Mouse (Mus musculus) activated CD4-positive, CD25-positive, alpha-beta regulatory T cell, adult 4 months (primary cell): ENCODE measurements around the gene Fxr1. TPM values are rescaled to one million over a fixed set of nuclear protein-coding genes. Genes with fewer than 3 reads are reported as not detected.
"Not testable (repeated sequence)": the region's sequence is repeated elsewhere in the genome, so short reads cannot be mapped to it uniquely, and the experiment has no call there.

Experiments
- ATAC-seq: one replicate; pipeline ENCODE4 v1.8.0; 2017
- polyA plus RNA-seq, 2 experiments: library from polyadenylated mRNA; unstranded; fragments of 100-300 nt; shearing (Covaris generic); gene quantifications; one replicate each; pipeline ENCODE4 v1.2.1; 2017

Gene Fxr1
- polyA plus RNA-seq: 10 to 100 TPM; 52.6 to 54.2 TPM

DNA sequence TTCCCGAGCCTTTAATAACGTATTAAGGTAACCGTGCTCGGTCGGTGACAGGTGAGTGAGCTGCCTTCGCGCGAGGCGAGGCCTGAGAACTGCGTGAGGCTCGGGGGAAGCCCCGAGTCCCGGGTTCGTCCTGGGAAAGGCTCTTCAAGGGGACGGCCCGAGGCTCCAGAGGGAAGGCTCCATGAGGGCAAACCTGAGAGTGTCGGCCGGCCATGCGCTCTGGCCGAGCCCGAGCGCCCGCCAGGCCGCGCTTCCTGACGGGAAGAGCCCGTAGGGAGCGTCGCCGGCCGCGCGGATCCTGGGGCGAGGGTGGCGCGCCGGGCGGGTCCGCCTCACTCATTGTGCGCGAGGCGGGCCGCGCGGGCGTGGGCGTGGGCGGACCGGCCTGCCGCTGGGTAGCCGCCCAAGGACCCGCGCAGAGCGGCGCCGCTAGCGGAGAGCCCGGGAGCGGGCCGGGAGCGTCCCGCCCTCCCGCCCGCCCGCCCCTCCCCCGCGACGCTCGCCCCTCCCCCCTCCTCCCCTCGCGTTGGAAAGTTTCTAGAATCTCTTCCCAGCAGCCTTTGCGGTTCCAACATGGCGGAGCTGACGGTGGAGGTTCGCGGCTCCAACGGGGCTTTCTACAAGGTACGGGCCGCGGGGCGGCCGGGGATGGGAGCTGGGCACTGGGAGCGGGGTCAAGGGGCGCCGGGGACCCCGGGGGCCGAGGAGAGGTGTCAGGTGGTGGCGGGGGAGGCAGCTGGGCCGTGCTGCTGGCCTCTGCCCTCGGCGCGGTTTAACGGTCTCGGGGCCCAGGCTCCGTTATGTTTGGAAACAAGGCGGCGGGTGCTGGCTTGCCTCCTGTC is at the start of gene Fxr1:
Fxr1 (plus strand) TSS at position 404 of the 842 bp plus-strand sequence.
- peak; percentile 70 for ATAC-seq

DNA sequence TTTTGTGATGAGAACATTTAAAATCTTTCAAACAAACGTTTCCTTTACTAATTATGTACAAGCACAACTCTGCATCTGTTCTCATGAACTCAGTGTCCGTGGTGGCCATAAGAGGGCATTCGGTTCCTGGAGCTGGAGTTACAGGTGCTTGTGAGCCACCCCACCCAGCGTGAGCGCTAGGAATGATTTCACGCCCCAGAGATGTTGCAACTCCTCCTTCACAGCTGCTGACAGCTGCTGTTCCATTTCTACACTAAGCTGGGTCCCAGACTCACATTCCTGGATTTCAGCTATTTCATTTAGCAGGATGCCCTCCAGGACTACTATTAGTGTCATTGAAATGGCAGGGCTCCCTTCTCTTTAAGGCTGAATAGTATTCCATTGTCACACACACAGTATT is 40.3 kb upstream of the Fxr1 start:
- ATAC-seq: no peak

DNA sequence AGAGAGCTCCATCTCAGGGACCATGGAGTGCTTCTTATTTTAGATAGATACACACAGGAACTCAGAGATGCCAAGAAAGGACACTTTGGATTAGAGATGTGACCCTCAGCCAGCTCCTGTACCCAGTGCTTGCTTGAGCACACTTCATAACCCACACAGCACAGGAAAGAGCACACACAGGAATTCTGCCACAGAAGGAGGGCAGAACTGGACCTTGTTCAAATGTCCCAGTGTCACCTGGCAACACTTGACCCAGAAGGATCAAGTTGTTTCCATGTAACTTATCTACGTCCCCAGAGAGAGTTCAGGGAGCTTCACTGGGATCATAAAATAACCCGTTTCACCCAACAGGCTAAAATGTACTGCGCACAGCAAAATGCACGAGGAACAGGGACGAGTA is 37.0 kb upstream of the Fxr1 start:
- ATAC-seq: no peak

DNA sequence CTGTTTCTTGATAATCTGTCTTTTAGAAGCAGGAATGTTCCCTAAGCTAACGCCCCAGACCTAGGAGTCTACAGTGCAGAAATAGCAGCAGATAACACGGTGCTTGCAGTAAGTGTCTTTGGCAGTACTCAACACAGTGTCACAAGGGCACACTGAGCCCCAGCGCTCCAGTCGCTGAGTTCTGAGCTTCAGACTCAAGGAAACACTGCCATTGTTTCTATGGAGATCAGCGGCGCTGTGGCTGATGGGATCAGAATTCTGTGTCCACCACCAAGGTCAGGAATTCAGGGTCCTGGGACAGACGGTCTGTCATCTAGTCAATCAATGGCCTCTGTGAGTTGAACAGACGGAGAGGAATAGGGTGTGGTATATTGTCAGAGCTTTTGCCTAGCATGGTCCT is 30.4 kb upstream of the Fxr1 start:
- ATAC-seq: no peak

DNA sequence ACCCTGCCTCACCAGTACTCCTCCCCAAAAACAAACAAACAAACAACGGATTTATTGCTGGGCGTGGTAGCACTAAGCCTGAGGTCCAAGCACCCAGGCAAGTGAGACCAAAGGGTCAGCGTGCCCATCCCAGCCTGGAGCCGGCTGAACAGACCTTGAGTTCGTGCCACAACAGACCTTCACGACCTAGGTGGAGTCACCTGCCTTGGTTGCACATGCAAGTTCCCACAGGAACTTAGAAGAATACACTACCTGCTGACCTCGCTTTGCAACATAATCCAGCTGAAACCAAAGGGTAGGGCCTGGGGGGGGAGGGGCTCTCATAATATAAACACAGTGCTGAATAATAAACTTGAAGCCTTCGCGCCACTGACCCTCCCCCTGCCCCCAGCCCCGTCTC is 29.3 kb upstream of the Fxr1 start:
- no peak for ATAC-seq

DNA sequence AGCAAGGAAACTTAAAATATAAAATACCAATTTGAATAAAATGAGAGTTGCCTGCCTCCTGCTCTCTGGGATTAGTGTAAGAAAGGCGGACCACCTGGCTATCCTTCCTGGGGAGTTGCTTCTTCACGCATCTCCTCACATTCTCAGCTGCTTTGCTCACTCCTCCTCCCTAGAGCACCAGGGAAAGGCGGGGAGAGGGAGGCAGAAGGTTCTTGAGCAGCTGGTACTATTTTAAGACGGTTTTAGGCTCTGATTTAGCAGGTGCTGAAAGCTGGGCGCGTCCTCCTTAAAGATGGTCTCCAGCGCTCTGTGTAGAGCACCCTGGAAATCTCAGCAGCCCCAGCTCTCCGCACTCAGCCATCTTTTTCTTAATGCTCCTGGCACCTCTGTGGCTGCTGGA is 28.8 kb upstream of the Fxr1 start:
- ATAC-seq: no peak

DNA sequence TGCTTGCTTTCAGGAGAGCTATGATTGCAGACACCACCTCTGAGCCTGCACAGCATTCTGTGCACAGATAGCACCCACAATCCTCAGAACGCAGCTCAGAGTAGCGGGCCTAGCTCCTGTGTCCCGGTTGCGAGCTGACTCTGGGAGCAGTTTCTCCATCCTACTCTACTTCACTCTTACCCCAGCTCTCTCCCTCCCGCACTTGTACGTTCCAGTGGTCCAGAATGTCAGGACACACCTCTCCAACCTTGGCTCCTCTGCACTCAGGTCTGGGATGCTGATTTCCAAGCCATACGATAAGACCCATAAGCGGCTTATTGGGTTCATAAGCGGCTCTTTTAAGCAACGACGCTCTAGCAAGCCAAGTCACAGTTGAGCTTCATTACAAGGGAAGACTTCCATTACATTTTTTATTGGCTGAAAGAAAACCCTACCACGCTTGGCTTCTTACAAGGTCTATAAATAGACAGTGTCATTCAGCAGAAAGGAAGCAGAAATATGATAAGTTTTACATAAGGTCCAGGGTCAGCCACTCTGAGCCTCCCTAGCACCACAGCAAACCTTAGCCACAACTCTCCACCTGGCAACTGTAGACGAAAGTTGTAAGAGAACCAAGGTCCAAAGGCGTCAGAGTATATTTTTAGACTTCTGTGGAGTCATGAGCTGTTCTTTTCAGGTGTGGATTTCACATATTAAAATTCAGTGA is 26.2 kb upstream of the Fxr1 start:
- no peak for ATAC-seq

DNA sequence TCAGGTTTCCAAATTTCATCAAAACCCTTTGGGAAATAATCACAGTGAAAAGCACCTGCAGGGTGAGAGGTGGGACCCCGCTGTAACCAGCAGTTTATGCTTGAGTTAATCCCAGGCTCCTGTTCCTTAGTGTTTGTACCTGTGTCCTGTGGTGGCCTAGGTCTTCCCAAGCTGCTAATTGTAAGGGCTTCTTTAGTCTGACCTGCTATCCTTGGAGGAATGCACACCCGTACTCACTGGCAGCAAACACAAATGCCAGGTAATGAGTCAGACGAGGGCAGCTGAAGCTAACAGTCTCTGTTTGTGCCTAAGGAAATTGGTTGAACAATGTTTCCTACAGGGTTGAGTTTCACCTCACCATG is 25.6 kb upstream of the Fxr1 start:
- ATAC-seq: no peak

DNA sequence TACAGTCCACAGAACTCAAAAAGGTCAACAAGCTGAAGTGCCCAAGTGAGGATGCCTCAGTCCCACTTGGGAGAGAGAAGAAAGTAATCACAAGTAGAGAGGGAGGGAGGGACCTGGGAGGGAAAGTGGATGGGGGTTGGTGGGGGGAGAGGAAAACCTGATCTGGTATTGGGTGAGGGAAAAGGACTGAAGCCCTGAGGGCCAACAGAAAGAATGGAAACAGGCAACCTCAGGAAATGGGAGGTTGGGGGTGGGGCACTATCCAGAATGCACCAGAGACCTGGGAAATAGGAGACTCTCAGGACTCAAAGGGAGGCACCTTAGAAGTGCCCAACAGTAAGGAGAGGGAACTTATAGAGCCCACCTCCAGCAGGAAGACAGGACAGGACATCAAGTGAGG is 18.1 kb upstream of the Fxr1 start:
- ATAC-seq: not testable (repeated sequence)

DNA sequence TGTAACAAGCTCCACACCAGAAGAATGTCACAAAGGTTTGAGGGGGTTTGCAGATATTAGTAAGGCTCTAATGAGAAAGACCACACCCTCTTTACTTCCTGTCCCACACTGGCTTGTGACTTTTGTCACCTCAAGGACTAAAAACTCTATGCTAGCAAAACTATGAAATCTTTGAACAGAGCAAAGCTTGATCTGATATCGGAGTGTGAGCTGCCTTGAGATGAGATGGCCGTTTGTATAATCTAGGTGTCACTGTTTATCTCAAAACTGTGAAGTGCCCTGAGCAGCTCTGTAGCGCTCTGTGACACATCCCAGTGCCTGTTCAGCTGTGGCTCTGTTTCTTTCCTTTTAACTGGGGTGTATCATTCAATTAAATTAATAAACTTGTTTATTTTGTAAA is 15.9 kb upstream of the Fxr1 start:
- ATAC-seq: no peak

DNA sequence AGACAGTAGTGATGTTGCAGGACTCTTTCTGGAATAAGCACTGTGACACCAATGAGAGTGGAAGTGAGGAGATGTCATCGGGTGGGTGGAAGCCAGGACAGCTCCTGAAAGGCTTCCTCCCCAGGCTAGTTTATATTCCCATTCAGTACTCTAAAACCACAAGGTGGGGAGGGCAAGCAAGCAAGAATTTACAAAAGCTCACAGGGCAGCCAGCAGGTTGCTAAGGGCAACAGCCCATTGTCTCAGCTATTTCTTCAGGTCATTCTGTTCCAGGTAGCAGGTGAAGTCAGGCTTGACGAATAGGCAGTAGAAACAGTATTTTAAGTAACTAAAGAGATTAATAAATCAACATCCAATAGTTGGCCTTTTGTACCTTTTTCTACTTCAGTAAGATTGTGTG is 13.4 kb upstream of the Fxr1 start:
- no peak for ATAC-seq

DNA sequence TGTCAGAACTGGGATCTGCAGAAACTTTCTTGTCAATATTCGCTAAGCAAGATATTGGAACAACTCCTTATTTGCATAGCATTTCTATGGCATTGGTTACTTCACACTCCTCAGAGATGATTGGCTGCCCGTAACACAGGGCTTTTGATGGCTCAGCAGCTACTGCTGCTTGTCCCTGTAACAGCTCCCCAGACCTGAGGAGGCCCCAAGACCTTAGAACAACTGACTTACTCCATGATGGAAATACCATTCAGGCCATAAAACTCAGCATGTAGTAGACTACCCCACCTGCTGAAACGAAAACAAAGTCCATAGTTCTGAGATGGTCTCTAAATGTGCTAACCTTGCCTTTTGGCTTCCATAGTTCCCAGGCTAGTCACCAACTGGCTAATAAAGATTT is 12.9 kb upstream of the Fxr1 start:
- no peak for ATAC-seq

DNA sequence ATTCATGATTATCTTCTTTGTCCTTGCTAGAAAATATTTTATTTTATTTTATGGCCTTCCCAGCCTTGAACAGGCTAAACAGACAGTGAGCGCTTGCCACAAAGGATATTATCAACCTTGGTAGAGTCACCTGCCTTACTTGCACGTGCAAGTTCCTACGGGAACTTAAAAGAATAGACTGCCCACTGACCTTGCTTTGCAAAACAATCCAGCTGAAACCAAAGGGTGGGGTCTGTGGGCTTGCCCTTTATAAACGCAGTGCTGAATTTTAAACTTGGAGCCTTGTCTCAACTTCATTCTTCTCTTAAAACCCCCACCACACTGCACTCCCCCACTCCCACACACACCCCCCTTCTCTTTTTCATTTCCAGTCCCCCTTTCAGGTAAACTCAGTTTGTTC is 12.1 kb upstream of the Fxr1 start:
- no peak for ATAC-seq

DNA sequence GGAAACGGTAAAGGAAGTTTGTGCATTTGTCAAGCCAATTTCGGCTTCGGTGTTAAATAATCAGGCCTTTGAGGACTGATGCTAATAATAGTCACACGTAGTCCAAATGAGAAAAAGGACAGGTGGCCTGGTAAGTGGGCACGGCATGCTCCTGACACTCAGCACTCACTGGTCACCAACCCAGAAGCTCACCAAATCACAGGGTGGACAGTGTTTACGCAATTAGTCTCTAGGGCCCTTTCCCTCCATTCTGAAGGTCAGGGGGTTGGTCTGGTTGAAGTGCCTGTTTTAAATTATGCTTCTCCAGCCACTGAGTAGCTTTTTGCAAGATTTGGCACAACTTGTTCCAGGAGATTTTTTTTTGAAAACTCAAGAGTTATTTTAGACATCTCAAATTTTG is 11.6 kb upstream of the Fxr1 start:
- no peak for ATAC-seq

DNA sequence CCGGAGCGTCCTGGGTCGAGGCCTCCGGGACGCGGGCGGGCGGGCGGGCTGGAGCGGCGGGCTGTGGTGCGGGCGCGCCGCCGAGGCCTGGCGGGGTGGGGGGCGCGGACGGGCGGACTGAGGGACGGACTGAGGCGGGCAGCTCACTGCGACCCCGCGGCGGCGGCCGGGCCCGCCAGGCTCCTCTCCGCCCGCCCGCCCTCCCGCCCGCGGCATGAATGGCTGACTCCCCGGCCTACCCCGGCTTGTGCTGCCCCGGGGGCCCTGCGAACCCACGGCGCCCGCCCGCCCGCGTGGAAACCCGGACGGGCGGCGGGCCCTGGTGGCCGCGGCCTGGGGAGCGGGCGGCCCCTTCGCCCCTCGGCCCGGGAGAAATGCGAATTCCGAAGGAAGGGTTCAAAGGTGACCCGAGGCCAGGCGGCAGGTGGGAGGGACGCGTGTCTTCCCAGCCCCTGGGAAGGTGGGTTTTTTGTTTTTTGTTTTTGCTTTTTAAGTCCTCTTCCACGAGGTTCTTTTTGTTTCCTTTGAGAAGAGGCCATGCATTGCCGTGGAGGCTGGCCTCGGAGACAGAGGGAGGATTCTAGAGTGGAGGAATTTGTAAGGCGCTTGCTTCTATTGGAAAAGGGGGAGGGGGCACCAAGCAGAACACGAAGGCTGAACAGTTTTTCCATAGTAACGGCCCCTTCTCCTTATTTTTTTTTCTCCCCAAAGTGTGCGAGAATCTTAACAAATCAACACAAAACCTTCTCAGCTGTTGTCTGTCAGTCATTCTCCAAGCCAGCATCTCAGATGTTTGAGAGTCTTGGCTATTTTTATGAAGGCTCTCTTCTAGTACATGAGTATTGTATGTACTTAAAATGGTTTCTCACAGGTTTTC is 877 bp downstream of the Fxr1 start:
- ATAC-seq: no peak

DNA sequence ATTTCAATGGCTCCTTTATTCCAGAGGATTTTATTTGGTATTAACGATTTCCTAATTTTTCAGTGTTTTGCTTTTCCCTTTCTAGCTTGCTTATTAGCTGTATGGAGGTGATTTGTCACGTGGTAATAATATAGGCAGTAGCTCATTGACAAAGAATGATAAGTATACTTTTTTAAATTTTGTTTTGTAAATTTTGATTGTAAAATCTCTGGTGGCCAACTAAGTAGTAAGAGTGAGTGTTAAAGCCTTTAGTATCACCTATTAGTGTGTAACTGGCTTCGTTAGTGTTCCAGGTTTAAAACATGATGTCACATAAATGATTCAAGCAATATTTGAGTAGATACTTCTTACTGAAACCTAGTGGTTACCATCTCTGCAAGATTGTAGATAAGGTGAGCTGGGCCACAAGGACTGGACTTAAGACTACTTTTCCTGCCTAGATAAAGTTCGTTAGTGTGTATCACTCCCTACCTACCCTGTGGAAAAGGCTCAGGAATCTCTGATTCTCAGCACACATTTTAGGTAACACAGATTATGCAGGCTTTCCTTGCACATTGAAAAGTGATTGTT is 1.6 kb downstream of the Fxr1 start:
- ATAC-seq: no peak

DNA sequence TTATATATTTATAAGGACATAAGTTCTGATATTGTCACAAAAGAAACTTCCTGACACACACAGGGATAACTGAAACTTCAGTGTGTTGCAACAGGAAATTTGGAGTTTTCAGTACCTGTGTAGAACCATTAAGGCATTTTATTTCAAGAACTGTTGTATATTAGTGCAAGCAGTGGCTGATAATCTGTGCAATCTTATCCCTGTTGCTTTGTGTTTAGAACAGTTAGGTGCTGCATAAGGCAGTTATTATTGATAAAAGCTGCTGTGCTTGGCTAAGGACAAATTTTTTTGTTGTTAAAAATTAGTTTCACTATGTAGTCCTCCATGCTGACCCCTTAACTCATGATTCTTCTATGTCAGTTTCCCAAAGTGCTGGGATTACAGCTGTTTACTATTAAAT is 9.2 kb downstream of the Fxr1 start:
- no peak for ATAC-seq

DNA sequence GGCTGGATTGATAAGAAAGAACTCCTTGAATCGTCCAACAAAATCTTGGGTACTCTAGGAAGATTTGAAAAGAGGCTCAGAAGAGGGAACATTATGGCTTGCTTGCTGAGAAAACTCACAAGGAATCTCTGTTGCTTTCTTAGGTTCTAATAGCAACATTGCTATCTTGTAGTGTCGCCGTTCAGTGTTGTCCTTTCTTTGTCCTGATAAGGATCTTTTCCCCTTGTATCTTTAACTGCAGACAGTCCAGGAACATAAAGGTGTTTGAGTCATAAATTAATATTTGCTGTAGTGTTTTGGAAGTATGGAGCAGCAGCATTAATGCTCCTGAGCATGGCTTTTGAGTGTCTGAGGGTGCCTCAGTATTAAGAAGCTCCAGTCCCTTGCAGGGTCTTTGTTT is 10.9 kb downstream of the Fxr1 start:
- ATAC-seq: no peak

DNA sequence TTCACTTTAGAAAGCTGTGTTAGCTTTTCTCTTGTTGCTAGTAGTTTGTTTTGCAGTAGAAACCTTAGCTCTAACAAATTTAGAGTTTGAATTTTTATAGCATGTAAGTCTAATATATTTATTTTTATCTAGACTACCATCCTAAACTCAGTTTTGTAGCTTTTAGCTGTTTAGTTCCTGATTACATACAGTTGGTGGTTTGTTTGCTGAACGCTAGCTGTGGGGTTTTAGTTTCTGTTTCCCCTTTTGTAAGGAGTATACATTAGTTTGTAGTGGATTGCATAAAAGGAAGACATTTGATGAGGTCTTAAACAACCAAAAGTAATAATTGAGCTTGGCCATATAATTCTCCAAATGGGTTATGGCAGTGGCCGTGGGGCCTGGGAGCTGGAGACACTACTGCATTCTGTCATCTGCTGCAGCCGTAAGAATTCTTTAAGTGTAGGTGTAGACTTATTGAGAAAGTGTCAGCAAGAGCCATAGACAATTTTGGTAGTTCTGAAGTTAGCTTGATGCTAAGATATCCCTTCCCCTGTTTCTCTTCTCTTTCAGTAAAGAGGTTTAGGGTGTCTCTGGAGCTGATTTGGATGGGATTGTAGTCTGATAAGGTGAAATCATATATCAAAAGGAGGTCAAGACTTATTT is 14.1 kb downstream of the Fxr1 start:
- peak; percentile 81 for ATAC-seq

DNA sequence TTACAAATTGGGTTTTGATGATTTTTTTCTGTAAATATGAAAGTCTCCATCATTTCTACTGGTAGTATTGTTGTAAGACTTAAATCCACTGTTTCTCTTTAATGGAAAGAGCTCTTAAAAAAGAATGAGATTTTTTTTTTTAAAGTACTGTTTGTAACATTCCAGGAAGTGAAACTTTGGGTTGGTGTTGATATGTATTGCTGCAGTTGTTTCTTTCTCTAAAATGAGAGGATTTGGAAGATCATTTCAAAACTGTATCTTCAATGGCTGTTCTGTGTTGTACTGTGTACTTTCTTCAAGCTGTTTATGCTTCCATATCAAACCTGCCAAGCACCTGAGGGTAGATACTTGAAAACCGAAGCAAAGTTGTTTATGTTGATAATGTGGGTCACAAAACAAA is 15.1 kb downstream of the Fxr1 start:
- no peak for ATAC-seq

DNA sequence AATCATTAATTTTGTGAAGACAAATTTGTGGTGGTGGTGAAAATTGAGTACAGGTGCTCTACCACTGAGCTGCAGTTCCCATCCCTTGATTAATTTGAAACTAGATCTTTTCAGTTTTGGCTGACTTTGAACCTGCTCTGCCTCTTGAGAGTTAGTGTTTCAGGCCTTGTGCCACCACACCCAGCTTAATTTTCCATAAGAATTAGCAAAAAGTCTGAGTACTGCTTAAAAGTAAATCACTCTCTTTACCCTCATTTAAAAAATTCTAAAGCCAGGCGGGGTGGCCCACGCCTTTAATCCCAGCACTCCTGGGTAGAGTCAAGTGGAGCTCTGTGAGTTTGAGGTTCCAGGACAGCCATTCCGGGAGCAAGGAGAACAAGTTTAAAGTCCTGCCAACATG is 16.0 kb downstream of the Fxr1 start:
- ATAC-seq: no peak

DNA sequence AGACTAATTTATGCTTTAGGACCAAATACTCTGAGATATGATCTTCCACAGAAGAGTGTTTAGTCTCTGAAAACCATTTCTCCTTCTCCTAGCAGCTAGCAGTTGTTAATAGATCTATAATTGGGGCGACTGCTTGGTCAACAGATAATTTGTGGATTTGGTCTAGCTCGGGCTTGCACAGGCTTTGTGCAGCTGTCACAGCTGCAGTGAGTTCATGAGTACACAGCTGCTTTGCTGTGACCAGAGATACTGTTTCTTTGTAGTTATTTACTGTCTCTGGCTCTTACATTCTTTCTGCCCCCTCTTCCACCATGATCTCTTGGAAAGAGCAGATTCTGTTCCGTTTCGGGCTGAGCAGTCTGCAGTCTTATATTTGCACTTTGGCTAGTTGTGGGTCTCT is 22.2 kb downstream of the Fxr1 start:
- no peak for ATAC-seq

DNA sequence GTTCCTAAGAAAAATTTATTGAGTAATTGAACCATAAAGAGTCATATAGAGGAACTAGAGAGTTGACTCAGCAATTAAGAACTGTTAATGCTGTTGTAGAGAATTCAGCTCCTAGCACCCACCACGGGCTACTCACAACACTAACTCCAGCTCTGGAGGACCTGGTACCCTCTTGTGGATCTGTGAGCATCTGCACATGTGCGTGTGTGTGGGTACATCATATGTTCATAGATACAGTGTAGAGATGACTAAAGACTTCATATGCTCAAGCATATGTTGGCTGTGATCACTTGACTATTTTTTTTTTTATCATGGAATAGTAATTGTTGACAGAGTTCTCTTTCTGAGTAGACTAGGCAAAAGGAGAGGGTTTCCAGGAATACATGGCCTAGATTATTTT is 42.6 kb downstream of the Fxr1 start:
- ATAC-seq: no peak
